Mouse (Mus musculus) lung, postnatal 4 days (tissue): ENCODE measurements around the gene Runx2.

Experiments
- DNase-seq, 2 experiments: peaks; one replicate each; pipeline ENCODE4 v3.0.0; 2021

Runx2 gene

DNA sequence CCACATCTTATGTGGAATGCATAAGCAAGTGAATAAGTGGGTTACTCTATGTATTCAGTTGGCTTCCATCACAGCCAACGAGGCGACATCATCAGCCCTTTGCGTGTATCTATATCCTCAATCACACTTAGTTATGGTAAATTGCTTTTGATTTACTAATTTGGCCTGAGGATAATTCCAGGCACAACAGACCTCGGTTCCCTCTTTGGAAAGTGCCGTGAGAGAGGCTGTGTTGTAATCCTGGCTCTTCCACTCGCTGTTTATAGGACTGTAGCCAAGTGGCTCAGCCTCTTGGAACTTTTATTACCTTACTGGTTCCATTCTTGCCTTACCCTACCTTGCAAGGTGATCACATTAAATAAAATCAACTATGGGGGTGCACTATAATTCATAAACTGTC lies 229.8 kb downstream of the Runx2 start:
- DNase-seq = no peak

GRCm38 (mm10) chr17:44577791-44578190 lies 236.8 kb downstream of the Runx2 start:
- DNase-seq = no peak

GRCm38 (mm10) chr17:44570899-44571298 lies 243.7 kb downstream of the Runx2 start:
- DNase-seq = no peak

DNA sequence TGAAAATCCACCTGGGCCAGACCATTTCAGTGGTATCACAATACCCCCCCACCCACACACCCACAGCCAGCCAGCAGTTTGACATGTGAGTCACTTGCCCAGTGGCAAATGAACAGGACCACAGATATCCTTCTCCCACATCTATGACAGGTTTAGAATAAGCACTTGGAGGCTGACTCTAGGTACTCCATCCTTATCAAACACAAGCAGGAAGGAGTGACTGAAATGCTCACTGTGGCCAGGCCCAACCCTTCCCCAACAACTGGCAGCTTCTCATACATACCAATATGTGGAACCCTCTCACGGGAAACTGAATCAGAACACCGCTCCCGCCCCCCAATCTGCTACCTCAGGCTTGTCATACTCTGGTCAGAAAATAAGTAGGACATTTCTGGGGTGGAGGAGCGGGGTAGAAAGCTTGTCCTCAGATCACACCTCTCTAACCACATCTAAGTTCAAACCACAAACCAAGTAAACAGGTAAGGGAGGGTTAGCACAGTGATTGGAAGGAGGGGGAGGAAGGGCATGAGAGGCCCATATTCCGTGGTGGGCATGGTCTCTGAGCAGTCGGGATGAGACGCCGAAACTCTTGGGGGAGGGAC lies 245.5 kb downstream of the Runx2 start:
- no peak for DNase-seq

DNA sequence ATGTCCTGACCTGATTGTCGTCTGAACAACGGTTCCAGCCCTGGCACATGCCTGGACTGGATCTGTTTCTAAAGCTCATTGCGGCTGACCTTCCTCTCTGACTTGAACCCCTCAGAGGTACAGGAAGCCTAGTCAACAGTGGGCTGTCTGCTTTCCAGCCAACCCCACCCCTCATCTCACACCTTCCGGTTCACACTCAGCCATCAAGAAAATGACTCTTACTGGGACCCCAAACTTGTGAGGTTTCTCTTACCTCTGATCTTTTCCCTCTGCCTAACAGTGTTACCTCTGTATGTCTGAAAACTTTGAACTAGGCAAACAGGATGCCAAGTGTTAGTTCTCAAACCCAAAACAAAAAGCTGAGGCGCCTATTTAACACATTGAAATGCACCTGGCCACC lies 247.6 kb downstream of the Runx2 start:
- DNase-seq = no peak

DNA sequence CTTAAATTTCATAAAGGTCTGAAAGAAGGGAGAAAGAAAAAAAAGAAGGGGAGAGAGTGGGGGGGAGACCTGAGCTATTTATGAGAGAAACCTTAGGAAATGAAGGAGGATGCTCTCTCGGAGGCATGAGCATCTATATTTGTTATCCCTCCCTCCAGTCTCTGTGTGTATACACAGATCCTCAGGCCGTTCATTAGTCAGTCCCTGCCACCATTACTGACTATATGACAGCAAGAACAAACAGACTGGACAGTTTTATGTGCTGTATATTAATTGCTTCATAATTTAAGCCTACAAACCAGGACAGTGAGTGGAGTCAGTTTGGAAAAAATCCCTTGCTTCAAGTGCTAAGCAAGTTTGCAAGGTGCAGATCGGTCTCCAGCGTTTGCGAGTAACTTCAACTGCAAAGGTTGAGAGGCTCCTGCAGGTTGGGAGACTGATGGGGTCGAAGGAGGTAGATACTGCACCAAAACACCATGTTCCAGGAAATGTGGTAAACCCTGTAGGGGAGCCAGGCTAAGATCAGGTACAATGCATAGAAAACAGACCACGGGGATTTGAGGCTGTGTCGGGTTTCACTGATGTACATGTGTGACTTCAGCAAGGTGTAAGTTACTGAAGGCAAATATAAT lies 248.6 kb downstream of the Runx2 start:
- DNase-seq = no peak

GRCm38 (mm10) chr17:44565311-44565831 lies 249.2 kb downstream of the Runx2 start:
- DNase-seq = peak; percentile 12 to 53

DNA sequence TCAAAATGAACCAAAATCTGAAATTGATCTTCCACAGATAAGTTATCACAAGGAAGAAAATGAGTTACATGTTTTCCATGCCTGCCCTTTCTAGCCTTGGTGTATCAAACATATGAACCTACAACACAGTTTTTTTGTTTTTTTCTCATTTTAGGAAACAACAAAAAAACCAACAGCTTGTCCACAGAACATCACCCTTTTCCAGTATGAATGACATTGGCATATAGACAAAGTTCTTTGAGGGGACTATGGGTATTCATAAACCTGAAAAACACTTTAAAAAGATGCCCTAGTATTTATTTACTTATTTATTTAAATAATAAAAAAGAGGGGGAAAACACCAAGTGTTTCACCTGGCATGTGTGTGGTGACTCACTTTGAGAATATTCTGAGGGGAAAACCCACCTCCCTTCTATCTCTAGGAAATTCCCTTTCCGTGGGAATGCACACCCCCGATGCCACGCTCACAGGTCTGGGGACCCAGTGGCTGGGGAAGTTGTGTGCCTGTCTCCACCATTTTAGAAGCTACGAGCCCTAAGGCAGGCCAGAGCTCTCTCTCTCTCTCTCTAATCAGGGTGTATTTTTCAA lies 249.9 kb downstream of the Runx2 start:
- DNase-seq = no peak

DNA sequence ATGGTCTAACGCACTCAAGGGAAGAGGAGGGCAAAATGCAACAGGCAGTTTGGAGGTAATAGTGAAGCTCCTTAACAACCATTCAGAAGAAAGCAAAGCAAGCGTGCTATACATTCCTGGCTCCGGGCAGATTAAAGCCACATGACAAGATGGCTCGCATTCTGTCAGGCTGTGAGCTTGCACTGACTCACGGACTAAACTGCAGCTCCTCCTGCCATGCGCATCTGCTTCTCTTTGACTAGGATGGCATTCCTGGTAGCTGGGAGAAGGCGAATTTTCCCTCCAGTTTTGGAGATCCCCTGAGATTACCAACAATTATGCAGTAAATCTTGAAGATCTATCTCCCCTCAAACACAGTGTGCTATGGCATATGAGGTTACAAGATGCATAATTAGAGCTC lies 254.6 kb downstream of the Runx2 start:
- no peak for DNase-seq

DNA sequence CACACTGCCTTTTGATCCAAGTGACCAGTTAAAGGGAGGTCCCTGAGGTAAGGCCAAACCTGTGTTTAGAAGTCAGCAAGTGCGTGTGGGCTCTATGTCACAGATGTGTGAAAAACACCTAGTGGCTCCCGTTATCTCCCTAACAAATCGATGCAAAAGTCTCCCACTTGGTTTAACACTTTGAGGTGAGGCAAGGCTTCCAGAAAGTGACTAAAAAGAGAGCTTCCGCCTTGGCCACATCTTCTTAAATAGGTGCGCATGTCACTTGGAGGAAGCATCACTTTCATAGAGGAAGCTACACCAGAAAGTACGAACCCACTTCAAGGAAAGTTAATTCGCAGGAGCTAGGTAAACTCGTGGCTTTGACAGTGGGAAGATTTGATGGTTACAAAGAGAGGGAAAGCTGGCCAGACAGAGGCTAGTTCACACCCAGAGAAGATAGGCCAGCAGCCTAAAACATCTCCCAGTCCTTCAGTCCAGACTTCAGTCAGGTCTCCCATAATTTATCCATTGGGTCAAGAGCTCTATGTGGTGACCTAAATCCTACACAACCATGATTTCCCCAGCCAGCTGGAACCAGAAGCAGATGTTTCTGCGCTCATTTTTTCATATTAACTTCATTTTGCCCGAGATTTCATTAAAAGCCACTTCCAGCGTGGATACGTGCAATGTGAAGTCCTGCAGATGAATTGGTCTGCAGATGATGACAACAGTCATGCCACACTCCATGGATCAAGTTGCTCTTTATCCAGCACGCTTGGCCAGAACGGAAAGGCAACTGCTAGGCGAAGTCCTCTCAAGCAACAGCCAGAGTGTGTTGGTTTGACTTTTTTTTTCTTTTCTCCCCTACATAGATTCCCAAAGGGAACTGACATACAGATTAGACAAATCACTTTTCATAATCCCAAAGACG lies 257.1 kb downstream of the Runx2 start:
- DNase-seq = peak; percentile 9 to 57

DNA sequence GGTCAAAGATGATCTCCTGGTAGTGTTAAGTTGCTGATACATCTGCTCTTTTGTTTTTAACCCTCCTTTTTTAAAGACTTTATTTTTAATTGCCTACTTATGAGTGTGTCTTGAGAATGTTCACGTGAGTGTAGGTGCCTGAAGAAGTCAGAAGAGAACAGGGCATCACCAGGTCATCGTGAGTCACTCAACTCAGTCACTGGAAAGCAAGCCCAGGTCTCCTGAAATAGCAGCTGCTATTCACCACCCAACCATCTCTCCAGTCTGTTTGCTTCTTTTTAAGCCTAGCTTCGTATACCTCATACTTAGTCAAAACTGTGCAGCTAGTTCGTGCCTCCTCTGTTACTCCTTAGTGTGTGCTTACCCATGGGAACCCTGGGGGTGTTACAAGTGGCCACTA lies 259.7 kb downstream of the Runx2 start:
- no peak for DNase-seq

- no peak for DNase-seq
Observed at GRCm38 (mm10) chr17:44549551-44549950, 265.0 kb downstream of the Runx2 start.

GRCm38 (mm10) chr17:44547922-44548321 lies 266.7 kb downstream of the Runx2 start:
- no peak for DNase-seq

- DNase-seq = no peak
Observed at GRCm38 (mm10) chr17:44546801-44547200, 267.8 kb downstream of the Runx2 start.

GRCm38 (mm10) chr17:44545141-44545813 lies 269.3 kb downstream of the Runx2 start:
- no peak for DNase-seq

DNA sequence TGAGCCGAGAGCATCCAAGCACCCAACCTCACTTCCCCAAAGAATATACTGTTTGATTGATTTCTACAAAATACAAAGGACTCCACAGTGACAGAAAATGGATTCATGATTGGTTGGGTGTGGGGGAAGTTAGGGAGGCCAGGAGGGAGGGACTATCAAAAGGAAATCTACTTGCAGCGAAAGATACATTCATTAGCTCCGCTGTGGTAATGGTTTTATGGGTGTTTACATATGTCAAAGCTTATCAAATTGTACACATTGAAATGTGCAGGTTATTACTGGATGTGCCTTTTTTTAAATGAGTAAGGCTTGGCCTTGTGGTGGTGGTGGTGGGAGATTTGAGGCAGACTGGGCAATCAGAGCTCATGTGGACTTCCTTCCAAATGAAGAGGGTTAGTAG lies 271.9 kb downstream of the Runx2 start:
- no peak for DNase-seq

DNA sequence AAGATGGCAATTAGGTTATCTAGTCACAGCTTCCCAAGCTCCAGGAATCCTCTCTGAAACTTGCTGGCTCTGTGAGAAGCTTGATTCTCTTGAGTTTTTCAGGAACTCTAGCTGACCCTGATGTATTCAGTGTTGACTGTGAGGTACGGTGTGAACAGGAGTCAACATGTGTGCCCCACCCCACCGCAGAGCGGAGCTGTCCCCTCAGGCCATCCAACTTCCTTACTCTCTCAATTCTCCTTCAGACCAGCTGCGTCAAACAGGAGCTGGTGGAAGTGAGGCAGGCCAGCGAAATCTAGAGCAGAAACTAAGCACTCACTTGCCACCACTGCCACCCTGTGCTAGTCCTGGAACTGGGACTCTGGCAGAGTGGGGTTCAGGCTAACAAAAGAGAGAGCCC lies 273.9 kb downstream of the Runx2 start:
- no peak for DNase-seq

DNA sequence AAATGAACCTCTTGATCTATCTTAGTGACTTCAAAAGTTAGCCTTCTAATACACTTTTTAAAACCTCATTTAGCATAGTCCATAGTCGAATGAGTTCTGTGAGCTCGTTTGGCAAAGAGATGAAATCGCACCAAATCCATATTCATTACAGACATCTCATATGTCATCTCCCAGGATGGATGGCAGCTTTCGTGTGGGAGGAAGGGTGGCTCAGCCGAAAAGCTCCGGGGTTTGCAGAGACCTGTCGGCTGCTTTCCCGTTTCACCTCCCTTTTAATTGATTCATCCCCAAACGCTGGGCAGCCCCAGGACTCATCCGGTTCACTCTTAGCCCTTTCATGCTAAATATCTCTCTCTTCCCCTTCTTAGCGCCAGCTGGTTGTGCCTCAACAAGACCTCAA lies 275.7 kb downstream of the Runx2 start:
- no peak for DNase-seq

DNA sequence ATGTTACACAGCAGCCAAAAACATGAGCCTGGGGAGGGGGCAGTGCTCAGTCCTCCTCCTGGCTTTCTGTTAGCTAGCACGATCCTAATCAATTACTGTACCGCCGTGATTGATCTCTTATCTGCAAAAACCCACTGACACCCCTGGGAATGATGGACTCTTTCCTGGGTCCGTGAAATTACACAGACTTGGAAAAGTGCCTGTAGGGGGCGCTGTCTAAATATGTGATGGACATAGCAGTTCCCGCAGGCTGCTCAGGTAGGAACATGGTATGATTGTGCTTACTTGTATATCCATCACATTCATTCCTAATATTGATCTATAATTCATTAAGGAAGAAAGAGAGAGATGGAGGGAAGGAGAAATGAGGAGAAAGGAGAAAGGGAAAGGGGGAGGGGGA lies 284.6 kb downstream of the Runx2 start:
- DNase-seq = no peak

DNA sequence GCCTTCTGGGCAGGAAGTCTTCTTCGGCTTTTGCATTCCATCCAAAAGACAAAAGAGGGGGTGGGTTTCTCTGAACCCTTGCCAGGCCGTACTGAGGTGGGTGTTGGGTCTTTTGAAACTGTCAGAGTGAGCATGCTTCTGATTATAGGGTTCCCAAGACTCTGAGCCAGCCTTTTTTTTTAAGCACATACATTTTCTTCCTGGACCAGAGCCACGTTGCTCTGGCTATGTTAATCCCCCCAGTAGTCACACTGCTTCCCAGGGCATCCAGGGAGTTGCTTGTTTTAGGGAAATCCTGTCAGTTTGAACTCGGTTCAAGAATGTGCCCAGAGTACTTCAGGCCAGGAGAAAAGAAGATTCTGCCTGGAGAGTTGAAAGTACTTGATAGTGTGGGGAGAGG lies 286.0 kb downstream of the Runx2 start:
- no peak for DNase-seq

DNA sequence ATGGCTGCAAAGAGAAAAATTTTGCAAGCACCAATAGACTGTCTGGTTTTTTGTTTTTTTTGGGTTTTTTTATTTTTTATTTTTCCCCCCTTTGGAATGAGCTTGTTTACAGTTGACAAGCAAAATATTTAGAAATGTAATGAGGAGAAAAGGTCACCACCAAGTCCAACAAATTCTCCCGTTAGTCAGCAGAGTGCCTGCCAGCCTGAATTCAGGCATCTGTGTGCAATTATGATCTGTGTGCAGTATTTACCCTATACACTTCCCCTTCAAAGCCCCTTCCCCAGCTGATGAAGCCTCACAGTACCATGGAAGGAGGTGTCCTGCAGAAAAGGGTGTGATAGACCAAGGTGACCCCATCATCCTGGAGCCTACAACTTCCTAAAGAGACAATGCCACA lies 290.5 kb downstream of the Runx2 start:
- no peak for DNase-seq

- no peak for DNase-seq
Observed at GRCm38 (mm10) chr17:44522906-44523305, 291.7 kb downstream of the Runx2 start.
